Mouse (Mus musculus): ENCODE results near the gene Mup6. TPM values are rescaled to one million over a fixed set of nuclear protein-coding genes. Genes with fewer than 3 reads are reported as not detected.
"Not testable (repeated sequence)": the region's sequence is repeated elsewhere in the genome, so short reads cannot be mapped to it uniquely, and the experiment has no call there.

Gene Mup6
- not detected for total RNA-seq (2021)

DNA sequence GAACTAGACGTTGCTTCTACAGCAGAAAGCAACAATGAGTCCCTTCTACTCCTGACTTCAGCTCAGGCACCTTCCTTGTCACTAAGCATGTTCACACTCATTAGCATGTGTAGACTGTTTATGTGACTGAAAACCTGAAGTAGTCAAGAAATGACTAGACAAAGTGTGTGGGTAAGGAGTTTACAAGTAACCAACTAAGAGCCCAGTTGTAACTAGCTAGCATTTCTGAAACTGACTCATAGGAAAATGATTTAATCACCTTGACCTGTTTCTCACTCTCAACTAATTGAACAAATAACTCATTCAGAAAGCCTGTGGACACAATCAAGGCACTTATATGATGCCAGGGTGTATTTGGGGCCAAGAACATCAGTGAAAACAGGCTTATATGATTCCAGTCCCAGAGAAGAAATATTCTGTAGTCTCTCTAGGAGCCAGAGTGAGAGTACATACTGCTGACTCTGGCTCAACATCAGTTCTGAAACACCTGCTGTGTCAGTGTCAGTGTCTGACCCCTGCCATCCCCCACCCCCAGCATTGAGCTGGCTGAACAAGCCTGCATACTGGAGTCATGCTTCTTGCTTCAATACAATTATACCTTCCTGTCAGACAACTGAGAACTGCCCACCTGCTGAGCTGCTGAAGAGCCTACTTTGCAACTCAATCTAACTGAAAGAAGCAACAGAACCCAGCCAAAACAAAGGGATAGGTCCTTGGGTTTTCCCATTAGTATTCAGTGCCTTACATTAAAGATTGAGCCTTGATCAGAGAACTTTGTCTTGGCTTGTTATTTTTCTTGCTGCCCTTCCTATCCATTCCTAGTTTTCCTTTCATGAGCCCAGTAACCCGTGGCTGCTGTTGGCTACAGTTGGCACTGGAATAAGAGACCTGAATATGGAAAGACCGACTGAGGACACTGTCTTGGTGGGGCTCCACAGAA, at the start of gene Mup6:
Gene Mup6, plus strand, starts transcription at position 890 of the 940 bp plus-strand sequence.
- no peak for DNase-seq (ENCODE audit: extremely low spot score in 1 of 2, low spot score in 1 of 2)

DNA sequence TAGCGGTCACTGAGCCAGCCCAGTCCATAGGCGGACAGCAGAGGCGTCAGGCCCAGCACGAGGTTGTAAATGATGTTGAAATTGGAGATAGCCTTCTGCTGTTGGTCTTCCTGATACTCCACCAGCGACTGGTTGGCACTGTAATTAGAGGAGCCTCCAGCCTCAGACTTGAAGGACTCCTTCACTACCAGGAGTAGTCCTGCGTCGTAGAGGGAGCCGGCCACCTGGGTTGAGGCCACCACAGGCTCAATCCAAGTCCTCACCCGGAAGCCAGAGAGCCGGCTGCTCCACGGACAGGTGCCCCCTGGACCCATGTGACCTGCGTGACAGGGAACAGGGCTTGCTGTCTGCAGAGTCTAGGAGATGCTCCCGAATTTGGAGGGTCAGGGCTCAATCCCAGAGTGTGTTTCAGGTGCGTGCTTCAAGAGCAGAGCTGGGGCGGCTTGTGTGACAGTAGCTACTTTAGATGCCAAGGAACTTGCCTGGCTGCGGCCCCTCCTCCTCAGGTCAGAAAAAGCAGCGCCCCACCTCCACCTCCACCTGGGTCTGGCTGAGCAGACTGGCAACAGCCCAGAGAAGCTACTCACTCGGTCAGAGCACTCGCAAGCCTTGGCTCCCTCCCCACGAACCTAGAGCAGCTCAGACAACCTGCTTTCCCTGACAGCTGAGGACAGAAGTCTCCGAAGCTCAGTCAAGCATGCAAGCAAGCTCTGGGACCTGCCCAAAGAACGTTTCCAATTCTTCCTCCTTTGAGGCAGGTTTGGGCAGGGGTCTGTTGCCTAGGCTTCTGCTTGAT, 49.3 kb upstream of the Mup6 start, which contains the start of gene Slc46a2:
Gene Slc46a2, minus strand, starts transcription at position 449 of the 796 bp plus-strand sequence.
- no peak for DNase-seq (ENCODE audit: extremely low spot score in 1 of 2, low spot score in 1 of 2)

DNA sequence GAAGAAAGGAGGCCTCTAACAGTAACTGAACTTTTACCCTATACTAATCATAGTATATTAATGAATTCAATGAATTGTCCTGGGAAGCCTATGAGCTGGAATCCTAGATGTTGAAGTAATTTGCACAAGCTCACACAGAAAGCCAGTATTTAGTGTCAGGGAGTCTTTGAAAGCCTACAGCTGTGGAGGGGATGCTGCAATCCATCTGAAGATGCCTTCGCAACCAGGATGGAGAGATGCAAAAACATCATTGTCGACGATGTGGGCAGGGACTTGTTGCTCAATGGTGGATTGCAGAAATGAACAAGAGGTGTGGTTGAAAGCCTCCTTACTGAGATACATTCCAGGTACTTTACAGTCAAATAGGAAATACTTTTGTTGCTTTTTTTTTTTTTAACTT, 46.1 kb upstream of the Mup6 start:
- no peak for DNase-seq (ENCODE audit: extremely low spot score in 1 of 2, low spot score in 1 of 2)

DNA sequence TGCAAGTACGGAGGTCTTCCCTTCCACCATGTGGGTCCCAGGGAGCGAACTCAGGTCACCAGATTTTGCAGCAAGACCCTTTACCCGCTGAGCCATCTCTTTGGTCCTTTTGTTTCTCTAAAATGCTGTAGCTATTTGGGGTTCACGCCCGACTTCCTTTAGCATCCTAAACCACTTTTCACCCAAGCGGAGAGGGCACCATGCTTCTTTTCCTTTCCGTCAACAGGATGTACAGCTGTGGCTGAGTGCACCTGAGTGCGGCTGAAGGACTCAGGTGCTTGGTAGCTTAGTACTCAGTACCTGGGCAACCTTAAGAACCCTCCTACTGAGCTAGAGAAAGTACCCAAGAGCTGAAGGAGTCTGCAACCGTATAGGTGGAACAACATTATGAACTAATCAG, 39.0 kb upstream of the Mup6 start:
- DNase-seq (ENCODE audit: extremely low spot score in 1 of 2, low spot score in 1 of 2): no peak

DNA sequence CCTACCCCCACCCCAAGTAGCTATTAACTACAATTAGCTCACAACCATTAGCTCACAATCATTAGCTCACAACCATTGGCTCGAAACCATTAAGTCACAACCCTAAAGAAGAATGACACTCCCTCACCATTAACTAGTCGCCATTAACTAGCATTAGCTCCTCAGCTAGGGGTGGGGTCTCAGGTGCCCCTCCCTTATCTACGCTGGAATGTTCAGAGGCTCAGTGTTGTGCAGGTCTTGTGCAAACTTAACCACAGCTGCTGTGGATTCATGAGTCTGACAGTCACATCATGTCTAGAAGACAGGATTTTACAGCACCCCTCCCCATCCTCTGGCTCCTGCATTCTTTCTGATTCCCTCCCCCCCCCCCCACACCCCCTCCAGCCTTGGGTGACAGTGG, 36.4 kb upstream of the Mup6 start:
- no peak for DNase-seq (ENCODE audit: extremely low spot score in 1 of 2, low spot score in 1 of 2)

DNA sequence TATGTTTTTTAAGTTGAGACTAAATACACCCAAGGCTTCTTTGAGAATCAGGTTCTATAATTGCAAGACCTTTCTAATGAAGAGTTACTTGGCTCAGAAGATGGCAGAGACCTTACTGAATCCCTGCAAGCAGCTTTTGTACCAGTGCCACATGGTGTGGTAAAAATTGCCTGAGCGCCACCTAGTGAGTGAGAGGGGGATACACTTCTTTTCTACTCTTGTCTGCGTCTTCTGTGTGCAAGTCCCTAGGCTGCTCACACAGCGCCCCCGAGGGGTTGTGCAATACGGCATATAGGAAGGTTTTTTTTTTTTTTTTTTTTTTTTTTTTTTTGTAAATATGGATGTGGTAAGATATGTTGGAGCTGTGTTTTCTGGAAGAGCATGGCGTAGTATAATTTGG, 35.7 kb upstream of the Mup6 start:
- DNase-seq (ENCODE audit: extremely low spot score in 1 of 2, low spot score in 1 of 2): peak; percentile 26 to 63

DNA sequence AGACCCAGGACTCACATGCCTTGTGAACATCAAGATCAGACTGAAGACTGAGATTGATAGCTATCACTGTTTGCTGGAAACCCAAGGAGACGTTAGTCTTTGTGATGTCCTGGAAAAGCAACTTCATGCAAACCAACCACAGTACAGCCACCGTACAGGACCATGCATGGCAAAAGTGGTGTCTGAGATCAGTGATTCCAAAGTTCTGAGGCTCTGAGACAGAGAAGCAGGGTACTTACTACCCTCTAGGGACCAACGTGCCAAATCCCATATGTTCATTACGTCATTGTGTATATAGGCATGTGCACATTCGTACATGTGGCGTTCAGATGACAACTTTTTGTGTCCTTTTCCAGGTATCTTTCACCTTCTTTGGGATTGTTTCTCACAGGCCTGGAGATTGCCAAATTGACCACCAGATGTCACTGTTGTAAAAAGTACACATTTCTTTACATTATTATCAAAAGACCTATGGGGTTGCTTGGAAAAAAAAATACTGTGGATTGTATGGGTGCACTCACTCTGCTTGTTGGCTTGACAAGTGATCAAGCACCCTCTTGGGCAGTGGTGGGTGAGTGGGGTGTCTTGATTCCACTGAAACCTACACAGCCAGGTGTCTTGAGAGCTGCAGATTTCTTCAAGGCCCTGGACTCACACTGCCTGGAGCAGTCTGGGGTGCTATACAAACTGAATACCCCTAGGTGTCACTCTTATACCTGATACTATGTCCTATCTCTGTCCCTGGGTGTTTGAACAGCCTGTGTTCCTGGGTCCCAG, 31.4 kb upstream of the Mup6 start:
- DNase-seq (ENCODE audit: extremely low spot score in 1 of 2, low spot score in 1 of 2): no peak

DNA sequence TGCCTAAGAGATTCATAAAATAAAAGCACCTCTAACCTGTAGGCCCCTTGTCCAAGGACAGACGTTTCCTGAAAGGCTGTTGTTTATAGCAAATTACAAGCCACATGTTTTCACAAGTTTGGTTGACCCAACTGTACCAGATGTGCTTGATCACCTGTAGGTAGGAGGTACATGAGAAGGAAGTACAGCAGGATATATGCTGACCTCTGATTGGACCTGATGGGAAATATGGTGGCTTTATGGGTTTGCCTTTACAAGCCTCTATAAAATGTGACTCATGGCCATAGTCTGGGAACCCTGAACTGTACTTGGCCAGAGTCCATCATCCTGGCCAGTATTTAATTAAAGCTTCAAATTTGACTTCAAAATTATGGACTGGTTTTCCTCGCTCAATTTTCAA, 26.6 kb upstream of the Mup6 start:
- no peak for DNase-seq (ENCODE audit: extremely low spot score in 1 of 2, low spot score in 1 of 2)

DNA sequence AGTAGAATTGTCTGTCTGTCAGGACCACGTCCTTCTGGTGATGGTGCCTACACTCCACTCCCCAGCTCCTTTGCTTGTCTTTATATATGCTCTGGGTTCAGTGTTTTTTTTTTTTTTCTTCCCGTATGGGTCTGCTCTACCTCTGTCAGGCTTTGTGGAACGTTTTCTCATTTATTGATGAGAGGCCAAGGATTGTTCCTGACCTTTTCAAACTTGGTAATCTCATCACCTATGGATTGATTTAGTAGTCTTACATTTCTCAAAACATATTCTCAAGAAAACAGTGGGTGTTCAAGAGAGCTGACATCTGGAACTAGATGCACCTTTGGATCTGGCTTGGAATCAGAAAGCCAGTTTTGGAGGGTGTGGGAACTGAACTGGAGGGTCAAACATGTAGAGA, 3.5 kb upstream of the Mup6 start, which contains the start of gene Mup4:
Gene Mup4, minus strand, starts transcription at position 101 of the 400 bp plus-strand sequence.
- DNase-seq (ENCODE audit: extremely low spot score in 1 of 2, low spot score in 1 of 2): no peak

DNA sequence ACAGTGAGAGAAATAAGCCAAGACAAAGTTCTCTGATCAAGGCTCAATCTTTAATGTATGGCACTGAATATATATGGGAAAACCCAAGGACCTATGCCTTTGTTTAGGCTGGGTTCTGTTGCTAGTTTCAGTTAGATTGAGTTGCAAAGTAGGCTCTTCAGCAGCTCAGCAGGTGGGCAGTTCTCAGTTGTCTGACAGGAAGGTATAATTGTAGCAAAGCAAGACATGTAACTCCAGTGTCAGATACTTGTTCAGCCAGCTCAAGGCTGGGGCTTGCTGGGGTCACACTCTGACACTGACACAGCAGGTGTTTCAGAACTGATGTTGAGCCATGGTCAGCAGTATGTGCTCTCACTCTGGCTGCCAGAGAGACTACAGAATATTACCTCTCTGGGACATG, 33.8 kb downstream of the Mup6 start:
- not testable (repeated sequence) for DNase-seq (ENCODE audit: extremely low spot score in 1 of 2, low spot score in 1 of 2)

DNA sequence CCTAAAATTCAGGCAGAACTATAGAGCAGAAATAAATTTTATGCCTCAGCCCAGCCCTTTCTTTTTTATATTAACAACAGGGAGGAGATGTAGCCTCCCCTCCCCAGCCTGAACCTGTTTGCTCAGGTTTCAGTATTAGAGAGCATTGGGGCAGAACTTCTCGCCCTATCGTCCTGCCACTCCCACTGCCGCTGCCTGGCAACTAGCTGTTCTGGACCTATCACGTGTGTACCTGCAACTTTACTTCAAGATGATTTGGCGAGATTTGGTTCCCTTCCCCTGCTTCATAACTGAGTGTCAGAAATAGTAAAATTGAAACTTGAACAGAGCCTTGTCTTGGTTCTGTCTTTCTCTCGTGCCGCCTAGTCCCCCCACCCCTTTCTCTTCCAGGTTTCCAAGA, 56.0 kb downstream of the Mup6 start:
- DNase-seq (ENCODE audit: extremely low spot score in 1 of 2, low spot score in 1 of 2): not testable (repeated sequence)

DNA sequence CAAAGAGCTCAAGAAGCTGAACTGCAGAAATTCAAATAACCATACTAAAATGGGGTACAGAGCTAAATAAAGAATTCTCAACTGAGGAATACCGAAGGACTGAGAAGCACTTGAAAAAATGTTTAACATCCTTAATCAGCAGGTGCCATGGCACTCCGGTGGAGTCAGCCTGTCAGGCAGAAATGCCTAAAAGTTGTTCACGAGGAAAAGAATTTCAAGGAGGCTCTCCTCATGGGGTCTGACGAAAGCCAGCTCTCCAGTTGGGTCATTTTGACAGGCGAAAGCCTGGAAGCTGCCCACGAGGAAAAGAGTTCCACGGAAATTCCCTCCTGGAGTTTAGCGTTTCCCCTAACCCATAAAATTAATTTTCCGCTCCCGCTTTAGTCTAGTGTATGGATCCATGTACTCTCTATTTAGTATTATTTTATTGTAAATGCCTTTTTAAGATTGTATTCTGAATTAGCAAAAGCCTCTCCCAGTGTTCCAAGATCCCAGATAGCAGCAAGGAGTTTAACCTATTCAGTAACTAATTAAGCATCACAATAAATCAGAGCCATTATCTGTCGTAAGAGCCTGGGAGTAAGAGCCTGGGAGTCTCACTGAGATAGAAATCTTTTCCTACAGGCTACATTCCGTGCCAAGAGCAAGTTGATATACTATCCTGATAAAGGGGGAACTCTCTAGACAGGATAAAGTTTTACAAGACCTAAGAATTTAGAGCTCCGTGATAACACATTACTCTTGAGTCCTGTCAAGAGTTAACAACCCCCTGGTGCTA, 65.4 kb downstream of the Mup6 start:
- not testable (repeated sequence) for DNase-seq (ENCODE audit: extremely low spot score in 1 of 2, low spot score in 1 of 2)

Other genes starting within 250 kb of the Mup6 start
- 10 to 100 TPM; 25.2 to 25.6 TPM for gene Inip, start 162.7 kb upstream of the Mup6 start, total RNA-seq (2021)
- 10 to 100 TPM; 38.9 to 47.6 TPM for gene Snx30, start 158.5 kb upstream of the Mup6 start, total RNA-seq (2021)
- not detected for gene Slc46a2, start 49.2 kb upstream of the Mup6 start, total RNA-seq (2021)
- not detected for gene Mup4, start 3.6 kb upstream of the Mup6 start, total RNA-seq (2021)
- not detected for gene Mup7, start 106.2 kb downstream of the Mup6 start, total RNA-seq (2021)
- gene Mup2, start 190.0 kb downstream of the Mup6 start, total RNA-seq (2021): not detected

Data from layer of hippocampus, postnatal 25 days (tissue).